Mouse (Mus musculus) right cerebral cortex, postnatal 14 days (tissue): Measurements from ENCODE around the gene Hectd3.

Experiments
- DNase-seq: peaks from one replicate; pipeline ENCODE4 v3.0.0; 2022

The Hectd3 gene

GRCm38 (mm10) chr4:116995131-116995797, at the start of gene Hectd3:
Gene Hectd3, plus strand, starts transcription at chr4:116995317.
- peak; percentile 49 for DNase-seq

GRCm38 (mm10) chr4:116951642-116952041, 43.5 kb upstream of the Hectd3 start:
- no peak for DNase-seq

- DNase-seq = no peak
Measured at GRCm38 (mm10) chr4:116954951-116955350, 40.2 kb upstream of the Hectd3 start.

GRCm38 (mm10) chr4:116976503-116976902, 18.6 kb upstream of the Hectd3 start:
- no peak for DNase-seq

GRCm38 (mm10) chr4:116985681-116986080, 9.4 kb upstream of the Hectd3 start:
- no peak for DNase-seq

GRCm38 (mm10) chr4:116986400-116987121, 8.6 kb upstream of the Hectd3 start:
- DNase-seq = peak; percentile 68

GRCm38 (mm10) chr4:116987122-116987456, 8.0 kb upstream of the Hectd3 start:
- no peak for DNase-seq

- DNase-seq = no peak
Measured at GRCm38 (mm10) chr4:116989731-116990130, 5.4 kb upstream of the Hectd3 start.

GRCm38 (mm10) chr4:116991366-116991765, 3.8 kb upstream of the Hectd3 start:
- peak; percentile 81 for DNase-seq

- DNase-seq = peak; percentile 90
Measured at GRCm38 (mm10) chr4:116993672-116994621, 1.2 kb upstream of the Hectd3 start, which contains the start of gene Urod. Gene Urod, minus strand, starts transcription at chr4:116994413.

GRCm38 (mm10) chr4:116995798-116996135, 650 bp downstream of the Hectd3 start:
- peak; percentile 46 for DNase-seq

GRCm38 (mm10) chr4:116999513-117000154, 4.5 kb downstream of the Hectd3 start:
- no peak for DNase-seq

- DNase-seq = no peak
Measured at GRCm38 (mm10) chr4:117001957-117002356, 6.8 kb downstream of the Hectd3 start.

- DNase-seq = peak; percentile 52
Measured at GRCm38 (mm10) chr4:117002543-117003521, 7.7 kb downstream of the Hectd3 start.

GRCm38 (mm10) chr4:117004649-117005048, 9.5 kb downstream of the Hectd3 start:
- no peak for DNase-seq

GRCm38 (mm10) chr4:117005611-117006400, 10.7 kb downstream of the Hectd3 start:
- DNase-seq = no peak

GRCm38 (mm10) chr4:117007058-117007457, 11.9 kb downstream of the Hectd3 start:
- DNase-seq = no peak

GRCm38 (mm10) chr4:117010231-117010630, 15.1 kb downstream of the Hectd3 start:
- DNase-seq = no peak

- no peak for DNase-seq
Measured at GRCm38 (mm10) chr4:117013596-117013995, 18.5 kb downstream of the Hectd3 start.

- no peak for DNase-seq
Measured at GRCm38 (mm10) chr4:117014901-117015415, 19.8 kb downstream of the Hectd3 start.

GRCm38 (mm10) chr4:117017738-117018137, 22.6 kb downstream of the Hectd3 start:
- no peak for DNase-seq
